Mouse (Mus musculus) spleen, adult 2 months (tissue): ENCODE results near the gene Rcn3.

Experiments used
- CTCF ChIP-seq: fragments of 200-500 bp; IDR thresholded peaks from 2 replicates; pipeline ENCODE4 v1.5.1; 2011; ENCODE audit warnings: mild to moderate bottlenecking, inconsistent platforms; ENCODE audit not compliant: insufficient read depth, insufficient read length, insufficient replicate concordance; ENCODE audit errors: extremely low read depth
- POLR2A ChIP-seq: fragments of 200-500 bp; IDR thresholded peaks from 2 replicates; pipeline ENCODE4 v1.6.1; 2011; ENCODE audit warnings: low read depth, low read length, inconsistent platforms

GRCm38 (mm10) chr7:45037720-45038361 lies 54.2 kb downstream of the Rcn3 start:
- TF ChIP-seq POLR2A (no peak), CTCF (peak; percentile 85)
